Mouse (Mus musculus): ENCODE measurements around the gene Rpsa.

Rpsa gene

DNA sequence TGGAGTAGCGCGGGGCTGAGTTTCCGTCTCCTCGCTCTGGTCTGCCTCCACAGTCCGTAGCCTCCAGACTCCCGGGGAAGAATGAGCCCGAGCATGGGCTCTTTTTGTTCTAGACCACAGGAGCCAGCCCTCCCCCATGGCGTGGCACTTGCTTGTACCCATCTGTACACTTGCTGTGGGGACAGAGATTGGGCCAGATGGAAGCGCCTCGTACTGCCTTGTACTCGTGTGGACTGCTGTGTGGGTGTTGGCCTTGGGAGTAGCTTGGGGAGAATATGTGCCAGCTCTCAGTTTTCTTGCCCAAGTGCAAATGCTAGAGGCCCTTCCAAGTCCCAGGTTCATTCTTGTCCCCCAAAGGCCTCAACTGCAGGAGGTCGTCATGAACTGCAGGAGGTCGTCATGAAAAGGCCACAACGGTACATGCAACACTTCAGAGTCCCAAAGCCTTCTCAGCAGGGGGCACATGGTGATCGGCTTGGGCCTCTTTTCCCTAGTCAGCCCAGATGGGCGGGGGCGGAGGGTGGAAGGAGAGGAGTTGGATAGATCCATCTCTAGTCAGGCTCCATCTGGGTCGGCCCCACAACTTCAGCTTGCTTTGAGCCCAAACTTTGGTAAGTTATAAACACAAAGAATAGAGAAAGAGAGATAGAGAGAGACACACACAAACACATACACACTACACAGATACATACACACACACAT is 47.1 kb downstream of the Rpsa start:
- no peak for DNase-seq

DNA sequence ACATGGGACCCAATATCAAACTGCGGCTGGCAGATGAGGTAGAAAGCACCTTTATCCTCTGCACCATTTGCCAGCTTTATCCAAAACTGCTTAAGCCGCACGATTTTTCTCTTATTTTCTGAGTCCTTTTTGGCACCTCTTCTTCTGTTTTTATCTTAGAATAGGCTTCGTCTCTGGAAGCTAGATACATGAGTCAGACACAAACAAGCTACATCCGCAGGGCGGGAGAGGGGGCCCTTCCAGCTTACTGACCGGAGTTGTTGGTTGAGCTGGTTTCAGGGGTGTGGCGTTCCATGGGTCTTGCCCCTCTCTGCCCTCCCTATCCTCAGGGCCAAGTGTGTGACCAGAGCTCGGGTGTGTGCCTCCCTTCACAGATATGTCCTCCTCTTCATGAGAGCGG is 51.3 kb downstream of the Rpsa start:
- no peak for DNase-seq
